Mouse (Mus musculus) lung, postnatal 0 days (tissue): ENCODE data around the gene Arl4a. TPM values are rescaled to one million over a fixed set of nuclear protein-coding genes. Genes with fewer than 3 reads are reported as not detected.

ENCODE experiments used
- ATAC-seq: fragments of 200-750 bp; cut with Nextera tagmentation; 2 replicates; pipeline ENCODE4 v1.8.0; 2017; ENCODE audit warnings: moderate library complexity
- DNase-seq: peaks from one replicate; pipeline ENCODE4 v3.0.0-alpha.2; 2016; ENCODE audit warnings: low spot score
- H3K27ac ChIP-seq: fragments of 300-500 bp; sonication (generic); 2 replicates; pipeline ENCODE4 v1.5.1; 2014; ENCODE audit warnings: antibody characterized with exemption, mild to moderate bottlenecking, low read length, mixed read lengths
- H3K27me3 ChIP-seq: fragments of 300-500 bp; sonication (generic); replicated peaks from 2 replicates; pipeline ENCODE4 v1.6.1; 2014; ENCODE audit warnings: low read length, mixed read lengths; ENCODE audit not compliant: insufficient read depth
- H3K36me3 ChIP-seq: fragments of 300-500 bp; sonication (generic); 2 replicates; pipeline ENCODE4 v1.6.1; 2014; ENCODE audit warnings: low read length, mixed read lengths; ENCODE audit not compliant: insufficient read depth
- H3K4me1 ChIP-seq: fragments of 300-500 bp; sonication (generic); 2 replicates; pipeline ENCODE4 v1.6.1; 2014; ENCODE audit warnings: antibody characterized with exemption, low read depth, low read length, mixed read lengths; ENCODE audit not compliant: insufficient read depth
- H3K4me2 ChIP-seq: fragments of 300-500 bp; sonication (generic); replicated peaks from 2 replicates; pipeline ENCODE4 v1.6.1; 2014; ENCODE audit warnings: low read depth, mild to moderate bottlenecking, low read length, moderate library complexity, mixed read lengths
- H3K4me3 ChIP-seq: fragments of 300-500 bp; sonication (generic); 2 replicates; pipeline ENCODE4 v1.5.1; 2014; ENCODE audit warnings: low read depth, low read length
- H3K9ac ChIP-seq: fragments of 300-500 bp; sonication (generic); replicated peaks from 2 replicates; pipeline ENCODE4 v1.6.1; 2014; ENCODE audit warnings: low read depth, mild to moderate bottlenecking
- H3K9me3 ChIP-seq: fragments of 300-500 bp; sonication (generic); 2 replicates; pipeline ENCODE4 v1.6.1; 2016; ENCODE audit warnings: low read length, mixed read lengths
- CTCF ChIP-seq: IDR thresholded peaks from 2 replicates; pipeline ENCODE4 v1.5.1; 2016; ENCODE audit warnings: antibody characterized with exemption, mild to moderate bottlenecking
- EP300 ChIP-seq: IDR thresholded peaks from 2 replicates; pipeline ENCODE4 v1.6.1; 2016; ENCODE audit warnings: antibody characterized with exemption, mild to moderate bottlenecking, control low read depth
- WGBS: fragments of 180-500 bp; shearing (Covaris S2); extraction: QIAGEN DNeasy Blood & Tissue Kit; methylation state at CpG from one replicate; pipeline ENCODE4 v1.1.7; 2014; 5-methylcytosine and 5-hydroxymethylcytosine counted together
- polyA plus RNA-seq: library from polyadenylated mRNA; unstranded; fragments of >200 nt; fragmentation: Nextera tagmentation; extraction: Ambion mirVana; gene quantifications from 2 replicates; pipeline ENCODE4 v1.2.1, GENCODE M21; 2015

The Arl4a gene
- polyA plus RNA-seq, 1 experiment from 2014 or later, result 48.7 TPM

DNA sequence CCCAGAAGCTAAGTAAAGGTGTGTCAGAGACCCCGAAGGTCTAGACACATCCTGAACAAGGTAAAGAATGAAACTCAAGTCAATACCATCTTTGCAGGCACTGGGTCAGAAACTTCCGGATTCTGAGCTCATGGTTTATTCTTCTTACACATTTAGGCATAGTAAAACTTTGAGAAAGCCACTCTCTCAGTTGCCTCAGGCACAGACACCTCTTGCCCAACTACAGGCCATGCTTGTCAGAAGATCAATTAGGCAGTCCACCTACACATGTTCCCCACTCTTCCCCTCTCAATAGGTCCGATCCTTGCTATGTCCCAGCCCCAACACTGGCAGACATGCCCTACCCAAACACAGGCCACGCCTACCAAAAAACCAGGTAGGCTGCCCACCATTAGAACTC, 48.7 kb downstream of the Arl4a start:
- Histone ChIP-seq H3K4me3 (no peak overlapping the region), H3K27me3 (no peaks in the 10 kb centered on the region), H3K9ac (no peak overlapping the region), H3K4me1 (no peaks in the 10 kb centered on the region), H3K27ac (no peak overlapping the region), H3K4me2 (no peak overlapping the region), H3K36me3 (no peaks in the 10 kb centered on the region), H3K9me3 (no peaks in the 10 kb centered on the region)
- ATAC-seq (no peak), DNase-seq (no peak)
- no peak for TF ChIP-seq EP300
- TF ChIP-seq CTCF, result no peak
- WGBS, result 83% methylated on average over 4 of the region's 4 CpGs

DNA sequence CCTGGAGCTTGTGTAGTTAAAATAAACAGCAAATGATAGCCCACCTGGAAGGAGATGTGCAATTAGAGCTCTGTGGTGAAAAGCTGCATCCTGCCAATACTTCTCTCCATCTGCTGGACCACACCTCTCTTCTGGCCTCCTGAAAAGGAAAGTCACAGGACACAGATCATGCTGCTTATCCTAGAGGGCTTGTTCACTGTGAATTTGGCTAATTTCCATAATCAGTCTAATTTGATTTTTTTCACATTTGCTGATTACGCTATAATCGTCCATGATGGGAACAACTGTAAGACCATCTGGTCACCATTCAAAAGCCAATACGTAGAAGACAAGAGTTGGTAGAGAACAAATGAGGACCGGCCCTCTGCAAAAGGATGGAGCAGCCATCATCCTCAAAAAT, 50.6 kb downstream of the Arl4a start:
- no peak overlapping the region for H3K4me3 ChIP-seq
- 95% methylated on average over 4 of the region's 4 CpGs for WGBS
- ATAC-seq (no peak), DNase-seq (no peak)
- H3K27ac ChIP-seq, result no peak overlapping the region
- TF ChIP-seq CTCF (no peak), EP300 (no peak)
- no peak overlapping the region for H3K4me2 ChIP-seq
- H3K36me3 ChIP-seq, result no peaks in the 10 kb centered on the region
- H3K9ac ChIP-seq, result no peak overlapping the region
- H3K9me3 ChIP-seq, result no peaks in the 10 kb centered on the region
- no peaks in the 10 kb centered on the region for H3K4me1 ChIP-seq
- no peaks in the 10 kb centered on the region for H3K27me3 ChIP-seq

DNA sequence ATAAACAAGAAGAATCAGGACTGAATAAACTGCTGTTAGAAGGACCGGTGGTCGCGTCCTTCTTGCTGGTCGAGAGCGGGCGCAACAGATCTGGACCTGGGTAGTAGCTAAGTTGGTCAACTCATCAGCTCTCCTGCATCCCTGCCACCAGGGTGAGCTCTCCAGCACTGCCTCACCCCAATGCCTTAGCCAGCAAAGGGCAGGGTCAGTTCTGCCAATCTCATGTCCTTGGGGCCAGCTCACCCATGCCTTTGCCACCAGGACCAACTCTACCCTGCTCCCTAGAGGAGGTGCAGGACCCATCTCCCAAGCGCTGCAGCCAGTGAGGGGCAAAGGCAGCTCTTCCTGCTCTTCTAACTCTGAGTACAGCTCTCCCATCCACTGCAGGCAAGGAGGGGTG, 52.2 kb downstream of the Arl4a start:
- TF ChIP-seq EP300 (no peak), CTCF (no peak)
- Histone ChIP-seq H3K4me3 (no peak overlapping the region), H3K9ac (no peak overlapping the region), H3K4me1 (no peaks in the 10 kb centered on the region), H3K27ac (no peak overlapping the region), H3K36me3 (no peaks in the 10 kb centered on the region), H3K4me2 (no peak overlapping the region), H3K27me3 (no peaks in the 10 kb centered on the region), H3K9me3 (no peaks in the 10 kb centered on the region)
- WGBS, result 95% methylated on average over 7 of the region's 7 CpGs
- ATAC-seq (no peak), DNase-seq (no peak)

DNA sequence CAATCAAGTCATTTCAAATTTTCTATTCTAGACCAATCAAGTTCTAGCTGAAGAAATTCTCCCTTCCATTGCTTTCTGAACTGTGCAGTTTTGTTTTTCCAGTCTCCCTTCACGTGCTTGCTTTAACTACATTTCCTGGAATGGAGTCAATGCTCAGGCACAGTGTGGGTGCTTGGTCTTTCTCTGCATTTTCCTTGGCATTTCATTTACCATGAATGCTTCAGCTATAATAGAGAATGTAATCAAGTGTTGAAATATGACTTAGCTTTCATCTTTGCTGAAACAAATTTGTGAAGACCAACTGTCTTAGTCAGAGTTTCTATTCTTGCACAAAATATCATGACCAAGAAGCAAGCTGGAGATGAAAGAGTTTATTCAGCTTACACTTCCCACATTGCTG, 58.0 kb downstream of the Arl4a start:
- Histone ChIP-seq H3K4me2 (no peak overlapping the region), H3K4me1 (no peaks in the 10 kb centered on the region), H3K36me3 (no peaks in the 10 kb centered on the region), H3K27ac (no peak overlapping the region), H3K9ac (no peak overlapping the region), H3K27me3 (no peaks in the 10 kb centered on the region), H3K9me3 (no peaks in the 10 kb centered on the region), H3K4me3 (no peak overlapping the region)
- no peak for ATAC-seq
- 74% methylated on average over 1 of the region's 1 CpGs for WGBS
- no peak for DNase-seq
- TF ChIP-seq EP300 (no peak), CTCF (no peak)

DNA sequence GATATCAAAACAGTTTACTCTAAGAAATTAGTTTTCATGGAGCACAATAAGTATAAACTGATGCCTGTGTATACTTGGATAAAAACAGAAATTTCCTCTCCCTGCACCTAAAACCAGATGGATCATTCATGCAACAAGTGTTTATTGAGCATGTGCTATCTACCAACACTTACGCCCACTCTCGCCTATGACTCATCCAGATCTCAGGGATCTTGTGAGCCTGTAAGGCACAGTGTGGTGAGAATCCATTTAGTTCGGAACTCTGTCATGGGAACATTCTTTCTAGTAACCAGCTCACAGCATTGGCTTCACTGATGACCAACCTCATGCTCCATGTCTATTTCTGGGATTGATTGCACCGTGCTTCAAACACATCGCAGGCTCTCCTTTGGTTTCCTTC, 58.8 kb downstream of the Arl4a start:
- no peaks in the 10 kb centered on the region for H3K4me1 ChIP-seq
- no peaks in the 10 kb centered on the region for H3K9me3 ChIP-seq
- WGBS, result 90% methylated on average over 5 of the region's 5 CpGs
- no peak overlapping the region for H3K4me3 ChIP-seq
- no peak for DNase-seq
- TF ChIP-seq EP300, result no peak
- no peak for TF ChIP-seq CTCF
- no peak overlapping the region for H3K4me2 ChIP-seq
- H3K27ac ChIP-seq, result no peak overlapping the region
- no peaks in the 10 kb centered on the region for H3K36me3 ChIP-seq
- no peak overlapping the region for H3K9ac ChIP-seq
- no peak for ATAC-seq
- no peaks in the 10 kb centered on the region for H3K27me3 ChIP-seq

DNA sequence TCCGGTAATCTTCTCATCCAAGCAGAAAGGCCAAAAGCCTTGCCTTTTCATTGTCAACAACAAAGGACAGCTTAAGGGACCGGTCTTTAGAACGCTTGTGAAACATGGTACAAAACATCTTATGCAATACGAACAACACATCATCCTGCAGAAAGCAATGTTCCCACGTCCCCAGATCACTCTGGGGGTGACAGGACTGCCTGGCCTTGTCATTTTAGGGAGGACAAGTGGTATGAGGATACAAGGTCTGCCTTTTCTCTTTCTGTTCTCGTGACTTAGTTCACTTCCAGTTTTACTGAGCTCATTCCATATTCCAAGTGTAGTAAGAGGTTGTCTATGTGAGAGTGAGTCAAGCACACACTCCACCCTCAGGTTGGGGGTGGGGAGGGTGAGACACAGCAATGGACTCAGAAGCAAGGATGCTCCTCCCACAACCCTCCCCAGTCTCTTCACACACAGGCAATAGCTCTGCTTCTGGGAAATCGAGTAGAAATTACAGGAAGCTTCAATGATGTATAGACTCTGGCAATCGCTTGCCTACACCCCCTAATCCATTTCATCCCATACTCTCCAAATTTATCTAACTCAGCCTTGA, 59.7 kb downstream of the Arl4a start:
- H3K27ac ChIP-seq, result no peak overlapping the region
- no peak overlapping the region for H3K4me2 ChIP-seq
- H3K27me3 ChIP-seq, result no peaks in the 10 kb centered on the region
- no peak overlapping the region for H3K4me3 ChIP-seq
- DNase-seq, result no peak
- H3K9me3 ChIP-seq, result no peaks in the 10 kb centered on the region
- ATAC-seq, result no peak
- TF ChIP-seq EP300, result no peak
- TF ChIP-seq CTCF, result no peak
- H3K4me1 ChIP-seq, result no peaks in the 10 kb centered on the region
- H3K9ac ChIP-seq, result no peak overlapping the region
- no peaks in the 10 kb centered on the region for H3K36me3 ChIP-seq
- WGBS, result 80% methylated on average over 8 of the region's 8 CpGs

DNA sequence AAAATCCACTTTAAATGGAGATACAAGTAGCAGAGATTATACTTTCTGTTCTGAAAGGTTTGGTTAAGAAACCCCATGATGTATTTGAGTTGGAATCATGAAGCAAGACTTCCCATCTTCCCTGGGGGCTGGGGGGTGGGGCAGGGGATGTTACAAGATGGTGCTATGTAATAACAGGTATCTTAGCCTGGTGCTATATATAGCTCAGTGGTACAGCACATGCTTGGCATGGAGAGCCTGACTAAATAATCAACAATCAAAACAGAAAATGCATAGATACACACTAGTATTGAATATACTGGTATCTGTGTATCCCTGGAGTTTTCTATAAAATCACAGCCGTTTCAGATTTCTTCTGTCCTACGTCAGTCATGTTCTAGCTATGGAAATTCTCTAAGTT, 61.4 kb downstream of the Arl4a start:
- Histone ChIP-seq H3K27me3 (no peaks in the 10 kb centered on the region), H3K9me3 (no peaks in the 10 kb centered on the region), H3K36me3 (no peaks in the 10 kb centered on the region), H3K4me3 (no peak overlapping the region), H3K27ac (no peak overlapping the region), H3K4me2 (no peak overlapping the region), H3K9ac (no peak overlapping the region), H3K4me1 (no peaks in the 10 kb centered on the region)
- DNase-seq (no peak), ATAC-seq (no peak)
- TF ChIP-seq EP300 (no peak), CTCF (no peak)
- 88% methylated on average over 2 of the region's 2 CpGs for WGBS
